Mouse (Mus musculus): ENCODE measurements around the gene Samd4b.

DNA sequence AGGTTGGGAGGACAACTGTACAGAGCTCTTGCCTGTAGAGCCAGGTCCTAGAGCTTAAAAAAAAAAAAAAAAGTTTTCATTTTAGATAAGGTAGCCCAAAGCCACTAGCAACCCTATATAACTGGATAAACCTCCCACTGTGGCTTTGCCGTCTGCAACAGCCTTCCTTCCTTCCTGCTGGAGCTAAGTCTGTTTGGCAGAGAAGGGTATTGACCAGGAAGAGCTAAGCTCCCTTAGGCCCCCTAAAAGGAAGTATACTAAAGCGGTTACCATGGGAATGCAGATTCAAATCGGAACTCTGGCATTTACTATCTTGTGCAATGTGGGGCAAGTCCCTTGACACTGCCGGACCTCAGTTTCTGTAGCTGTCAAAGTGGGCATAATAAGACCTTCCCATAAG, 155.3 kb downstream of the Samd4b start:
- TF ChIP-seq CTCF (IDR thresholded peaks at IDR 0.05; ENCODE audit: control insufficient read depth, insufficient read depth, low read length), result no peak
- no peak for TF ChIP-seq POLR2A (IDR thresholded peaks at IDR 0.05; ENCODE audit: borderline replicate concordance, control insufficient read depth, low read depth, low read length)

All from bone marrow, adult 2 months (tissue).